Mouse (Mus musculus): ENCODE results near the gene Tmem121b.

DNA sequence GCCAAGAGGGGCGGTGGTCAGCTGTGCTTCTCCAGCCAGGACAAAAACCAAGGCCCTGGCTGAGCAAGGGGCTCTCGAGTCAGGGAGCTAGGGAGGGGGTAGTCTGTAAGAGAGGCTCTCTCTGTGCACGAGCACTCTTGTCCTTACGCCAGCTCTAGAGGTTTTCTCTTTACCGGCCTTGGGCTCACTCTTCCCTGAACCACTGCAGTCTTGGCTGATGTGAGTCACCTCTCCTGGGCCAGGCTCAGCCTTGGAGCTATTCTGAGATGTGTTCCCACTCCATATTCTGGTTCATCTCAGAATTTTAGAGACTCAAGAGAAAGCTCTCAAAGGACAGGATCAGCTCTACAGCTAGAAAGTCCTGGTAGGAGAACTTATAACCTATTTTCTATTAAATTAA, 23.7 kb upstream of the Tmem121b start:
- TF ChIP-seq GATA1 (IDR thresholded peaks at IDR 0.05; ENCODE audit: low read length) (no peak), TAL1 (IDR thresholded peaks at IDR 0.05; ENCODE audit: low read length) (no peak)
